Mouse (Mus musculus) liver, embryonic 16.5 days (tissue): ENCODE results near the gene Gprasp2. TPM values are rescaled to one million over a fixed set of nuclear protein-coding genes. Genes with fewer than 3 reads are reported as not detected.
A peak's percentile ranks its signal among the peaks of the same experiment; 100 is the strongest.
"Not testable (repeated sequence)": the region's sequence is repeated elsewhere in the genome, so short reads cannot be mapped to it uniquely, and the experiment has no call there.

ENCODE experiments used
- ATAC-seq: fragments of 200-750 bp; cut with Nextera tagmentation; 2 replicates; pipeline ENCODE4 v1.8.0; 2017; ENCODE audit warnings: low read depth, mild to moderate bottlenecking, moderate number of reproducible peaks, moderate library complexity
- H3K27ac ChIP-seq: fragments of 300-500 bp; sonication (generic); 2 replicates; pipeline ENCODE4 v1.5.1; 2014; ENCODE audit warnings: mild to moderate bottlenecking, low read length
- H3K27me3 ChIP-seq: fragments of 300-500 bp; sonication (generic); 2 replicates; pipeline ENCODE4 v1.6.1; 2014; ENCODE audit warnings: low read depth, low read length, mixed read lengths; ENCODE audit not compliant: control insufficient read depth, insufficient read depth
- H3K36me3 ChIP-seq: fragments of 300-500 bp; sonication (generic); 2 replicates; pipeline ENCODE4 v1.6.1; 2014; ENCODE audit warnings: mild to moderate bottlenecking; ENCODE audit not compliant: control insufficient read depth, insufficient read depth
- H3K4me1 ChIP-seq: fragments of 300-500 bp; sonication (generic); 2 replicates; pipeline ENCODE4 v1.6.1; 2014; ENCODE audit warnings: low read depth, low read length, mixed read lengths; ENCODE audit not compliant: control insufficient read depth
- H3K4me2 ChIP-seq: fragments of 300-500 bp; sonication (generic); 2 replicates; pipeline ENCODE4 v1.6.1; 2014; ENCODE audit warnings: low read depth, low read length, mixed read lengths
- H3K4me3 ChIP-seq: fragments of 300-500 bp; sonication (generic); 2 replicates; pipeline ENCODE4 v1.5.1; 2014; ENCODE audit warnings: low read depth, mild to moderate bottlenecking, low read length
- H3K9ac ChIP-seq: fragments of 300-500 bp; sonication (generic); 2 replicates; pipeline ENCODE4 v1.6.1; 2014; ENCODE audit warnings: low read depth, low read length
- H3K9me3 ChIP-seq: fragments of 300-500 bp; sonication (generic); replicated peaks from 2 replicates; pipeline ENCODE4 v1.6.1; 2016; ENCODE audit warnings: low read length; ENCODE audit not compliant: control insufficient read depth
- WGBS: fragments of 180-500 bp; shearing (Covaris S2); extraction: QIAGEN DNeasy Blood & Tissue Kit; methylation state at CpG from one replicate; pipeline ENCODE4 v1.1.7; 2014; ENCODE audit not compliant: insufficient replicate concordance; 5-methylcytosine and 5-hydroxymethylcytosine counted together
- polyA plus RNA-seq: library from polyadenylated mRNA; unstranded; fragments of >200 nt; fragmentation: Nextera tagmentation; extraction: Ambion mirVana; gene quantifications from 2 replicates; pipeline ENCODE4 v1.2.1, GENCODE M21; 2015

The Gprasp2 gene
- polyA plus RNA-seq, 1 experiment from 2014 or later = 1.5 TPM

- H3K27ac ChIP-seq, ATAC-seq, H3K9ac ChIP-seq, H3K27me3 ChIP-seq, H3K9me3 ChIP-seq, H3K4me3 ChIP-seq, H3K4me1 ChIP-seq, H3K36me3 ChIP-seq, H3K4me2 ChIP-seq: not testable (repeated sequence)
- WGBS = 18% methylated on average over 1 of the region's 1 CpGs
Measured at GRCm38 (mm10) chrX:135835896-135836295, 2.9 kb upstream of the Gprasp2 start.

GRCm38 (mm10) chrX:135837896-135838295 is 938 bp upstream of the Gprasp2 start:
- no peak for ATAC-seq
- WGBS = 51% methylated on average over 2 of the region's 2 CpGs
- H3K9ac ChIP-seq = no peak overlapping the region

GRCm38 (mm10) chrX:135839397-135840391 is 860 bp downstream of the Gprasp2 start:
- not testable (repeated sequence) for H3K9me3 ChIP-seq, H3K4me1 ChIP-seq, H3K9ac ChIP-seq, H3K36me3 ChIP-seq, ATAC-seq, H3K27ac ChIP-seq, H3K27me3 ChIP-seq
- 21% methylated on average over 14 of the region's 17 CpGs for WGBS
- Histone ChIP-seq H3K4me2 (peak overlapping the region; percentile 39), H3K4me3 (peak overlapping the region; percentile 34)

More at GRCm38 (mm10) chrX:135837896-135838295, 938 bp upstream of the Gprasp2 start:
- H3K36me3 ChIP-seq = no peaks in the 10 kb centered on the region
- no peaks in the 10 kb centered on the region for H3K27me3 ChIP-seq
- H3K9me3 ChIP-seq = no peaks in the 10 kb centered on the region
- H3K4me1 ChIP-seq = no peaks in the 10 kb centered on the region
- H3K4me2 ChIP-seq = no peak overlapping the region
- no peak overlapping the region for H3K27ac ChIP-seq
- no peak overlapping the region for H3K4me3 ChIP-seq

- ATAC-seq, H3K36me3 ChIP-seq: not testable (repeated sequence)
Measured at GRCm38 (mm10) chrX:135866806-135867205, 28.0 kb downstream of the Gprasp2 start.

GRCm38 (mm10) chrX:135876679-135877078 is 37.8 kb downstream of the Gprasp2 start:
- H3K36me3 ChIP-seq = no peaks in the 10 kb centered on the region
- H3K4me2 ChIP-seq = no peak overlapping the region
- H3K27ac ChIP-seq = no peak overlapping the region
- H3K27me3 ChIP-seq = no peaks in the 10 kb centered on the region
- 71% methylated on average over 1 of the region's 1 CpGs for whole genome bisulfite sequencing
- H3K9ac ChIP-seq = no peak overlapping the region
- H3K4me1 ChIP-seq = no peaks in the 10 kb centered on the region
- H3K4me3 ChIP-seq = no peak overlapping the region
- ATAC-seq = no peak
- no peaks in the 10 kb centered on the region for H3K9me3 ChIP-seq

More at GRCm38 (mm10) chrX:135866806-135867205, 28.0 kb downstream of the Gprasp2 start:
- not testable (repeated sequence) for H3K4me3 ChIP-seq, H3K27ac ChIP-seq, H3K4me2 ChIP-seq, H3K4me1 ChIP-seq, H3K9me3 ChIP-seq, H3K9ac ChIP-seq, H3K27me3 ChIP-seq
- 61% methylated on average over 9 of the region's 9 CpGs for WGBS

GRCm38 (mm10) chrX:135879626-135880025 is 40.8 kb downstream of the Gprasp2 start:
- no peak overlapping the region for H3K9ac ChIP-seq
- 64% methylated on average over 1 of the region's 1 CpGs for WGBS
- no peak for ATAC-seq
- no peaks in the 10 kb centered on the region for H3K36me3 ChIP-seq
- no peak overlapping the region for H3K27ac ChIP-seq
- no peaks in the 10 kb centered on the region for H3K9me3 ChIP-seq
- no peaks in the 10 kb centered on the region for H3K4me1 ChIP-seq
- no peak overlapping the region for H3K4me2 ChIP-seq
- H3K4me3 ChIP-seq = no peak overlapping the region
- no peaks in the 10 kb centered on the region for H3K27me3 ChIP-seq

- Histone ChIP-seq H3K9ac (peak overlapping the region; percentile 61), H3K4me3 (peak overlapping the region; percentile 64), H3K9me3 (no peaks in the 10 kb centered on the region), H3K27ac (no peak overlapping the region), H3K4me1 (no peaks in the 10 kb centered on the region), H3K4me2 (peak overlapping the region; percentile 59), H3K27me3 (no peaks in the 10 kb centered on the region), H3K36me3 (no peaks in the 10 kb centered on the region)
- peak; percentile 92 for ATAC-seq
- WGBS = 19% methylated on average over 40 of the region's 41 CpGs
Measured at GRCm38 (mm10) chrX:135885411-135886233, 46.8 kb downstream of the Gprasp2 start.

- Histone ChIP-seq H3K27ac (no peak overlapping the region), H3K4me2 (peak overlapping the region; percentile 59), H3K9ac (peak overlapping the region; percentile 61), H3K27me3 (no peaks in the 10 kb centered on the region), H3K4me1 (no peaks in the 10 kb centered on the region), H3K36me3 (no peaks in the 10 kb centered on the region), H3K9me3 (no peaks in the 10 kb centered on the region), H3K4me3 (peak overlapping the region; percentile 64)
- ATAC-seq = peak; percentile 30; the same call in 1 of the 2 replicates
- WGBS = 22% methylated on average over 10 of the region's 11 CpGs
Measured at GRCm38 (mm10) chrX:135886234-135886585, 47.4 kb downstream of the Gprasp2 start.
